Mouse (Mus musculus) heart, embryonic 13.5 days (tissue): ENCODE measurements around the gene Slc35e2. TPM values are rescaled to one million over a fixed set of nuclear protein-coding genes. Genes with fewer than 3 reads are reported as not detected.
"Not testable (repeated sequence)": the region's sequence is repeated elsewhere in the genome, so short reads cannot be mapped to it uniquely, and the experiment has no call there.

Experiments
- ATAC-seq: fragments of 200-750 bp; cut with Nextera tagmentation; 2 replicates; pipeline ENCODE4 v1.8.0; 2017; ENCODE audit warnings: moderate TSS enrichment; ENCODE audit not compliant: insufficient number of reproducible peaks, low FRiP score, low TSS enrichment; ENCODE audit errors: extremely low read depth
- H3K27ac ChIP-seq: fragments of 300-500 bp; sonication (generic); replicated peaks from 2 replicates; pipeline ENCODE4 v1.5.1; 2015; ENCODE audit warnings: moderate library complexity, mild to moderate bottlenecking, inconsistent platforms
- H3K27me3 ChIP-seq: fragments of 300-500 bp; sonication (generic); replicated peaks from 2 replicates; pipeline ENCODE4 v1.6.1; 2015; ENCODE audit warnings: mild to moderate bottlenecking, inconsistent platforms
- H3K36me3 ChIP-seq: fragments of 300-500 bp; sonication (generic); 2 replicates; pipeline ENCODE4 v1.6.1; 2015; ENCODE audit warnings: mild to moderate bottlenecking, inconsistent platforms
- H3K4me1 ChIP-seq: fragments of 300-500 bp; sonication (generic); 2 replicates; pipeline ENCODE4 v1.6.1; 2015; ENCODE audit warnings: inconsistent platforms
- H3K4me2 ChIP-seq: fragments of 300-500 bp; sonication (generic); 2 replicates; pipeline ENCODE4 v1.6.1; 2015; ENCODE audit warnings: inconsistent platforms, mild to moderate bottlenecking, moderate library complexity
- H3K4me3 ChIP-seq: fragments of 300-500 bp; sonication (generic); 2 replicates; pipeline ENCODE4 v1.5.1; 2015; ENCODE audit warnings: moderate library complexity, mild to moderate bottlenecking, inconsistent platforms
- H3K9ac ChIP-seq: fragments of 300-500 bp; sonication (generic); 2 replicates; pipeline ENCODE4 v1.6.1; 2015; ENCODE audit warnings: inconsistent platforms, mild to moderate bottlenecking, moderate library complexity
- H3K9me3 ChIP-seq: fragments of 300-500 bp; sonication (generic); 2 replicates; pipeline ENCODE4 v1.6.1; 2016; ENCODE audit warnings: inconsistent platforms
- WGBS: fragments of 180-500 bp; shearing (Covaris S2); methylation state at CpG from one replicate; pipeline ENCODE4 v1.1.7; 2015; ENCODE audit warnings: mixed read lengths; 5-methylcytosine and 5-hydroxymethylcytosine counted together
- polyA plus RNA-seq: library from polyadenylated mRNA; unstranded; fragments of >200 nt; fragmentation: Nextera tagmentation; extraction: Ambion mirVana; gene quantifications from 2 replicates; pipeline ENCODE4 v1.2.1, GENCODE M21; 2015

Slc35e2 gene
- polyA plus RNA-seq, 1 experiment from 2014 or later: 6.2 TPM

DNA sequence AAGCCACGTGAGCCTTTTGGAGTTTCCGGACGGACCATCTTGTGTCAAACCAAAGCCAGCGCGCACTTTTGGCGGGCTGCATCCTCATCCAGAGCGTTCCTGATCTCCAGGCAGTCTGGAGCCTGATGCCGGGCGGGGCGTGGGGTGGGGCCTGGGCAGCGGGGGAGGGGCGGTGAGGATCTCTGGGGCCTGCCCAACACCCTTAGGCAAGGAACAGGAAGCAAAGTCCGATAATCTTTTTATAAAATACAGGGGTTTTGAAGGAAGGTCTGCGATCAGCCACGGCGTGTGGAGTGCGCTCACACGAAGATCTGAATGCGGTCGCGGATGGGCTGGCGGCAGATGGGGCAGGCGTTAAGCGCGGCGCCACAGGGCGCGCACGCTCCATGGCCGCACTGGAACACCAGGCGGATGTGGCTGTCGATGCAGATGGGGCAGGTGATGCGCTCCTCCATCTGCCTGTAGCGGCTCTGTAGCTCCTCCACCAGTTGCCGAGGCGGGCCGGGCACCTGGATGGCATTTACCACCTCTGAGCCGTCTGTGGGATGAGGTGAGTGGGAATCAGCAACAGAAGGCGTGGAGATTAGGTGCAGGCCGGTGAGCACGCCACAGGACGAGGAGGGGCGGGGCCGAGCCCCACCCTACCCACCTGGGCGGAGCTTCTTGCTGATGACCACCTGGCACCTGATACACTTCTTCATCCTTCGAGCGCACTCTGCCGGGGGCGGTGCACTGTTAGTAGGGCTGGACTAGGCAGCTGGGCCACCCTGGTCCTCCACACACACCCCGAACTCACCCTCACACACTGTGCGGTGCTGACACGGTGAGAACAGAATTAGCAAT, 53.5 kb downstream of the Slc35e2 start:
- H3K9ac ChIP-seq: peak overlapping the region; percentile 81
- peak overlapping the region; percentile 80 for H3K4me2 ChIP-seq
- peaks cover 50% of the 10 kb centered on the region for H3K27me3 ChIP-seq
- ATAC-seq: no peak
- peaks cover 55% of the 10 kb centered on the region for H3K36me3 ChIP-seq
- peak overlapping the region; percentile 88 for H3K27ac ChIP-seq
- 2% methylated on average over 52 of the region's 52 CpGs for WGBS
- peaks cover 50% of the 10 kb centered on the region for H3K4me1 ChIP-seq
- H3K9me3 ChIP-seq: no peaks in the 10 kb centered on the region
- peak overlapping the region; percentile 58 for H3K4me3 ChIP-seq

DNA sequence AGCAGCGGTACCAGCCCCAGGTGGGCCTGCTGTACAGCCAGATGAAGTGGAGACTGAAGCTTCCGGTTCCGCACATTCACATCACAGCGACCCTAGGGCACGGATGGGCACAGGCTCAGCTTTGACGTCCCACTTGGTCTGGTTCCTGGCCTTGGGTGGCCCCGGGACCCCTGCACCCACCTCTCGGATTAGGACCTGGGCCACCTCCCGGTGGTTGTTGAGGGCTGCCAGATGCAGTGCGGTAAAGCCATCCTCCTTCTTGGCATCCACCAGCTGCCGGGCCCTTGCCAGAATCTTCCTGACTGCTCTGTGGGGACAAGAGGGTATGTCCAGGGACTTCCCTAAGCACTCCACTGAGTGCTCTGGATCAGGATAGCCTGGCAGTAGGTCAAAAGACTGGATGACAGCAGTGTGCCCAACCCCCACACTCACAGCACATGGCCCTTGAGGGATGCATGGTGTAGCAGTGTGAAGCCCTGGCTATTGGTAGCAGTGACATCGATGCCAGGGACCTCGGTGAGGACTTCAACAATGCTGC, 55.1 kb downstream of the Slc35e2 start:
- no peak overlapping the region for H3K4me2 ChIP-seq

DNA sequence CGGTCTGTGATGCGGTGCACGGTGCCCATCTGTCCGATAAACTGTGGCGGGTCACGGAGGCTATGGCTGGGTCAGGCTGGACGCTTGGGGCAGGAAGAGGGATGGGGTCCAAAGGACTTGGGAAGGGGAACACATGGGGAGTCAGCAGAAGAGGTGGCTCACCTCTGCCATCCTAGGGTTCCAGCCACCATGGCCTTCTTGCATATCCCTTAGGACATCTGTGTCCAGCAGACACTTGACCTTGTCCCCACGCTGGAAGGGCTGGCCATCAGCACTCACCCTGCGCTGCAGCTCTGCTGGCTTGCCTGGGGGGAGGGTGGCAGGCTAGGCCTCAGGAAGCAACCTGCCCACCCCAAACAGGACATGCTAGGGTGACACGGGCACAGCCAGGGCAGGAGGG, 57.7 kb downstream of the Slc35e2 start:
- no peak overlapping the region for H3K9ac ChIP-seq
- WGBS: 85% methylated on average over 10 of the region's 10 CpGs
- no peak for ATAC-seq

More for the DNA sequence above, 55.1 kb downstream of the Slc35e2 start:
- Histone ChIP-seq H3K4me3 (no peak overlapping the region), H3K4me1 (peaks cover 56% of the 10 kb centered on the region), H3K27ac (no peak overlapping the region), H3K9me3 (no peaks in the 10 kb centered on the region), H3K27me3 (peaks cover 50% of the 10 kb centered on the region), H3K9ac (no peak overlapping the region), H3K36me3 (peaks cover 45% of the 10 kb centered on the region)
- WGBS: 84% methylated on average over 13 of the region's 13 CpGs
- no peak for ATAC-seq

DNA sequence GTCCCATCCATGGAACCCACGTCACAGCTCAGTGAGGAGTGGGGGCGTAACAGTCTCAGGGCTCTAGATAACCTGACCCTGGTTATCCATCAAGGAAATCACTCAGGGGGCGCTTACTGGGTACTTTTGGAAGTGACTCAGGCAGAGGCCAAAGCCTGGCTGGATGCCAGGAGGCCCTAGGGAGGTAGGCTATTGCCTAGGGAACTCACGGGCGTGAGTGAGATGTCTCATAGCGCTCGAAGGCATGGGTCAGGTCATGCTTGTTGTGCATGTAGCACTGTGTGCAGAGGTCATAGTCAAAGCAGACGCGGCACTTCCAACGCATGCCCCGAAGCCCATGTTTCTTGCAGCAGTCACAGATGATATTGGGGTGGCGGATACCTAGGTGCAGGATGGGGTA, 59.4 kb downstream of the Slc35e2 start:
- no peak overlapping the region; the same call in 1 of the 2 replicates for H3K27ac ChIP-seq
- 49% methylated on average over 12 of the region's 12 CpGs for WGBS
- ATAC-seq: no peak; the same call in 1 of the 2 replicates
- H3K9me3 ChIP-seq: no peaks in the 10 kb centered on the region
- H3K4me1 ChIP-seq: peaks cover 23% of the 10 kb centered on the region
- H3K4me2 ChIP-seq: no peak overlapping the region
- no peak overlapping the region for H3K4me3 ChIP-seq
- H3K27me3 ChIP-seq: peaks cover 13% of the 10 kb centered on the region; the same call in 1 of the 2 replicates
- peaks cover 56% of the 10 kb centered on the region for H3K36me3 ChIP-seq
- peak overlapping the region; percentile 38; the same call in 1 of the 2 replicates for H3K9ac ChIP-seq

More for the DNA sequence above, 57.7 kb downstream of the Slc35e2 start:
- peaks cover 30% of the 10 kb centered on the region for H3K27me3 ChIP-seq
- H3K36me3 ChIP-seq: peaks cover 48% of the 10 kb centered on the region
- H3K27ac ChIP-seq: no peak overlapping the region
- no peak overlapping the region for H3K4me2 ChIP-seq
- peaks cover 39% of the 10 kb centered on the region for H3K4me1 ChIP-seq
- H3K9me3 ChIP-seq: no peaks in the 10 kb centered on the region
- H3K4me3 ChIP-seq: no peak overlapping the region

DNA sequence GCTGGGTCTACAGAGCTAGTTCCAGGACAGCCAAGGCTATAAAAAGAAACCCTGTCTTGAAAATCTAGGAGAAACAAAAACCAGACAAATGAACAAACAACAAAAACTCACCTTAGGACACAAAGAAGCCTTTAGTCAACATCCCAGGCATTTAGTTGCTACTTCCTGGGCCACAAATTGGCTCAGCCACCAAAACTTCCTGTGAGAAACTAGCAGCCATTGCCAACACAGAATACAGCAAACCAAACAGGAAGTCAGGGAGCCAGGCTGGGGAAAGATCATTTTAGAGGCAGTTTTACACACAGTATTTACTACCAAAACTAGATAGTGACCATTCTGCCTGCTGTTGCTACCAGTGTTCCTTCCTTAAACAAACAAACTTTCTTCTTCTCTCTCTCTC, 65.7 kb downstream of the Slc35e2 start:
- no peak overlapping the region for H3K4me2 ChIP-seq
- no peaks in the 10 kb centered on the region for H3K27me3 ChIP-seq
- H3K4me3 ChIP-seq: no peak overlapping the region
- H3K9me3 ChIP-seq: no peaks in the 10 kb centered on the region
- H3K9ac ChIP-seq: no peak overlapping the region
- H3K27ac ChIP-seq: no peak overlapping the region
- ATAC-seq: no peak
- peaks cover 21% of the 10 kb centered on the region for H3K4me1 ChIP-seq
- peaks cover 18% of the 10 kb centered on the region; the same call in 1 of the 2 replicates for H3K36me3 ChIP-seq

DNA sequence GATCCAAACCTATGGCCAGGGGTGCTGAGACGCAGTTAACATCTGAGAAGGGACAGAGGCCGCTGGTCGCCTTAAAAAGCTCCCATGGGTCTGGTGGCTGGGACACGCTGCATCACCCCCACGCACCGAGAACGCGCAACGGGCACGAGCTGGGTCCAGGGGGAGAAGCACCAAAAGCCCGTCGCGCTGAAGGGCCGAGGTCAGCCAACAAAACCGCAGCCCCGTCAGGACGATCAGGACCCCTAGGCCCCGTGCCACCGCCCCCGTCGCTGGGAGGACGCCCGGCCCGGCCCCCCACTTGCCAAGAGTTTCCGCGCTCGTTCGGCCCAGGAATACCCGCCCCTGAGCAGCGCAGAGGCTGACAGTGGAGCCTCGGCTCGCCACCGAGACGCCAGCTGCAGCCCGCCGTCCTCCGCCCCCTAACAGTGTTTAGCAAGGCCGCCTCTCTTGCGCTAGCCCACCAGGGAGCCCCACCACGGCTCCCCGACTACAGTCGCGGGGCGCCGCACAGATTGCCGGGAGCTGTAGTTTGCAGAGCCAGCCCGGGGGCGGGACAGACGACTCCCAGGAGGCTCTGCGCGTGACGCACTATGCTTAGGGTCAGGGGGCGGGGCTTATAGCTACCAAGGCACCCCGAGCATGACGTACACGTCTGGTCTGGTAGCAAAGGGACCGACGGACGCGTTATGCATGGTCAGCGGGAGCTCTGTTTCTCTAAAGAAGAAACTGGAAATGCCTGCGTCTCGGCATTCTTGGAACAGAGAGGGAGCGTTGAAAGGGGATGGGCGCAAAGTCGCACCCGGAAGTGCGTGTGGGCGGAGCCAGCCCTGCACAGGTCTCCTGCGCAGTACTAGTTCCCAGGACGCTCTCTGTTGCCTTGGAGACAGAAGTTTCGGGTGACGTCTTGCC, 67.7 kb downstream of the Slc35e2 start, which contains the start of gene Mib2:
TSS of gene Mib2 (minus strand) at position 510 of the 909 bp plus-strand sequence.
- WGBS: under 1% methylated on average over 73 of the region's 73 CpGs
- peaks cover 15% of the 10 kb centered on the region; the same call in 1 of the 2 replicates for H3K36me3 ChIP-seq
- peak within 1 kb of the TSS; percentile 71 for H3K4me3 ChIP-seq
- peak within 1 kb of the TSS; percentile 86 for H3K9ac ChIP-seq
- no peaks in the 10 kb centered on the region for H3K9me3 ChIP-seq
- H3K4me1 ChIP-seq: peaks cover 12% of the 10 kb centered on the region
- H3K27me3 ChIP-seq: no peaks in the 10 kb centered on the region
- peak; percentile 98 for ATAC-seq
- peak within 1 kb of the TSS; percentile 46 for H3K27ac ChIP-seq
- H3K4me2 ChIP-seq: peak within 1 kb of the TSS; percentile 83

DNA sequence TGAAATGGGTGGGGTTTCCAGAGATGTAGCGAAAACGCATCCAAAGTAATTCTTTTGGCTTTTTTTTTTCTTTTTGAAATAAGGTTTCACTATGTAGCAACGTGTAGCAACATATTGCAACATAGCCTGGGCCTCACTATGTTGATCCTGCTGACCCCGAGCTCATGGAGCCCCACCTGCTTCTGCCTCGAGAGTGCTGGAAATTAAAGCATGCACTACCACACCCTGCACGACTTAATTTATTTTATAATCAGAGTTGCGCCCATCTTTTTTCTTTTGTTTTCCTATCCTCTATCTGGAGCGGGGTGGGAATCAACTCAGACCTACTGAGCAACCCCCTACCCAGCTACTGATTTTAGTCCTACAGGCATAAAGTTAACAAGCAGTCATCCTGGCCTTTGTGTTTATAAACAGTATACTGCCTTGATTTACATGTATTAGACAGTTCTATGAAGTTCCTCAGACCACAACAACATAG, 68.4 kb downstream of the Slc35e2 start:
- Histone ChIP-seq H3K4me1 (peaks cover 12% of the 10 kb centered on the region), H3K4me2 (peak overlapping the region; percentile 83), H3K4me3 (peak overlapping the region; percentile 71), H3K9ac (peak overlapping the region; percentile 86), H3K36me3 (peaks cover 10% of the 10 kb centered on the region; the same call in 1 of the 2 replicates), H3K27ac (peak overlapping the region; percentile 46), H3K9me3 (no peaks in the 10 kb centered on the region), H3K27me3 (no peaks in the 10 kb centered on the region)
- WGBS: 2% methylated on average over 8 of the region's 8 CpGs
- ATAC-seq: no peak; the same call in none of the 2 replicates

DNA sequence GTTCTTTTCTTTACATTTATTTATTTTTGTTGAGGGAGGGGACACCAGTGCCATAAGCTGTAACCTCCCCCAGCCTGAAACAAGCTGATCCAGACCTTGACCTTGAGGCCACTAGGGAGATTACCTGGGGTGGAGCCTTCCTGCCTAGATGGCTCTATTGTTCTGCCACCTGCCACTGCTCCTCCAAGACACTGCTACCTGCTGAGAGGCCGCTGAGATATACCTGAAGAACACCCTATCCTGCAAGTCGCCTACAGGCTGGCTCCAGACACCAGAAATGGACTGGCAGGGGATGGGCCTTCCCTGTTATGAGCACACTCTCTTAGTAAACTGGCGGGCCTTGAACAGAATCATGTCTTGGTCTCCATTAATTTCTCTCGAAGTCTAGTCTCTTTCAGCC, 69.0 kb downstream of the Slc35e2 start:
- H3K4me2 ChIP-seq, ATAC-seq, H3K9me3 ChIP-seq, H3K36me3 ChIP-seq, H3K27ac ChIP-seq, H3K9ac ChIP-seq, H3K27me3 ChIP-seq: not testable (repeated sequence)
- Histone ChIP-seq H3K4me1 (peaks cover 12% of the 10 kb centered on the region), H3K4me3 (peak overlapping the region; percentile 71; the same call in 1 of the 2 replicates)
- 70% methylated on average over 4 of the region's 4 CpGs for WGBS

DNA sequence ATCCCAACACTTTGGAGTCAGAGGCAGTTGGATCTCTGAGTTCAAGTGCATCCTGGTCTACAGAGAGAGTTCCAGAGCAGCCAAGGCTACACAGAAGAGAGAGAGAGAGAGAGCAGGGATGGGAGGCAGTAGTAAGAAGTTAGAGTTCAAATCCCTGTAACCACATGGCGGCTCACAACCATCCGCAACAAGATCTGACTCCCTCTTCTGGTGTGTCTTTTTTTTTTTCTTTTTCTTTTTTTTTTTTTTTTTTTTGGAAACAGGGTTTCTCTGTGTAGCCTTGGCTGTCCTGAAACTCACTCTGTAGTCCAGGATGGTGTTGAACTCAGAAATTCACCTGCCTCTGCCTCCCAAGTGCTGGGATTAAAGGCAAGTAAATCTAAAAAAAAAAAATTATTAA, 70.9 kb downstream of the Slc35e2 start:
- Histone ChIP-seq H3K9ac (no peak overlapping the region), H3K36me3 (no peaks in the 10 kb centered on the region), H3K4me1 (peaks cover 12% of the 10 kb centered on the region), H3K4me2 (no peak overlapping the region), H3K27ac (no peak overlapping the region), H3K27me3 (no peaks in the 10 kb centered on the region), H3K9me3 (no peaks in the 10 kb centered on the region), H3K4me3 (no peak overlapping the region)
- ATAC-seq: no peak
- 43% methylated on average over 2 of the region's 2 CpGs for WGBS
